Mouse (Mus musculus) olfactory bulb, adult 2 months (tissue): Measurements from ENCODE around the gene Abtb1. TPM values are rescaled to one million over a fixed set of nuclear protein-coding genes. Genes with fewer than 3 reads are reported as not detected.

ENCODE experiments used
- H3K27ac ChIP-seq: fragments of 200-500 bp; 2 replicates; pipeline ENCODE4 v1.5.1; 2012; ENCODE audit warnings: low read depth, low read length; ENCODE audit not compliant: insufficient read depth
- H3K4me1 ChIP-seq: fragments of 200-500 bp; 2 replicates; pipeline ENCODE4 v1.6.1; 2012; ENCODE audit warnings: low read length; ENCODE audit not compliant: control insufficient read depth, insufficient read depth
- H3K4me3 ChIP-seq: fragments of 200-500 bp; 2 replicates; pipeline ENCODE4 v1.5.1; 2012; ENCODE audit warnings: mild to moderate bottlenecking, low read depth, low read length, moderate library complexity; ENCODE audit not compliant: insufficient read depth
- CTCF ChIP-seq: fragments of 200-500 bp; IDR thresholded peaks from 2 replicates; pipeline ENCODE4 v1.5.1; 2012; ENCODE audit warnings: low read depth, mild to moderate bottlenecking, low read length, moderate library complexity; ENCODE audit not compliant: insufficient read depth
- POLR2A ChIP-seq: fragments of 200-500 bp; IDR thresholded peaks from 2 replicates; pipeline ENCODE4 v1.6.1; 2012; ENCODE audit warnings: mild to moderate bottlenecking, low read depth, low read length, moderate library complexity; ENCODE audit not compliant: insufficient read depth
- WGBS: fragments of 180-500 bp; shearing (Covaris S2); methylation state at CpG from one replicate; pipeline ENCODE4 v1.1.7; 2018; 5-methylcytosine and 5-hydroxymethylcytosine counted together
- polyA plus RNA-seq: library from polyadenylated mRNA; stranded (reverse); fragments of >200 nt; gene quantifications from 2 replicates; pipeline ENCODE4 v1.2.4, GENCODE M21; 2012; ENCODE audit warnings: low replicate concordance; ENCODE audit not compliant: missing spikeins, insufficient read depth, insufficient read length

The Abtb1 gene
- polyA plus RNA-seq, 1 experiment, result not detected

GRCm38 (mm10) chr6:88826965-88827364 lies 14.8 kb downstream of the Abtb1 start:
- WGBS, result 71% methylated on average over 3 of the region's 3 CpGs
- Histone ChIP-seq H3K4me3 (no peak overlapping the region), H3K27ac (peak overlapping the region; percentile 18; the same call in 1 of the 2 replicates), H3K4me1 (peaks cover 25% of the 10 kb centered on the region)
- TF ChIP-seq CTCF, result no peak
- TF ChIP-seq POLR2A, result no peak

- Histone ChIP-seq H3K27ac (no peak overlapping the region), H3K4me3 (no peak overlapping the region), H3K4me1 (peaks cover 29% of the 10 kb centered on the region)
- 36% methylated on average over 6 of the region's 6 CpGs for WGBS
- TF ChIP-seq POLR2A, result no peak
- TF ChIP-seq CTCF, result no peak
These were observed 15.2 kb downstream of the Abtb1 start for GRCm38 (mm10) chr6:88826545-88826944.

- 63% methylated on average over 3 of the region's 3 CpGs for WGBS
- no peak overlapping the region for H3K27ac ChIP-seq
- H3K4me1 ChIP-seq, result peaks cover 30% of the 10 kb centered on the region
- no peak overlapping the region for H3K4me3 ChIP-seq
- TF ChIP-seq POLR2A, result no peak
- no peak for TF ChIP-seq CTCF
These were observed 15.7 kb downstream of the Abtb1 start for GRCm38 (mm10) chr6:88826088-88826487.

GRCm38 (mm10) chr6:88824183-88824582 lies 17.6 kb downstream of the Abtb1 start:
- no peak overlapping the region for H3K4me3 ChIP-seq
- TF ChIP-seq POLR2A, result no peak
- TF ChIP-seq CTCF, result no peak
- peaks cover 33% of the 10 kb centered on the region for H3K4me1 ChIP-seq
- no peak overlapping the region for H3K27ac ChIP-seq
- 75% methylated on average over 7 of the region's 7 CpGs for WGBS

GRCm38 (mm10) chr6:88821901-88822300 lies 19.9 kb downstream of the Abtb1 start:
- H3K27ac ChIP-seq, result no peak overlapping the region
- peaks cover 19% of the 10 kb centered on the region for H3K4me1 ChIP-seq
- no peak overlapping the region for H3K4me3 ChIP-seq
- TF ChIP-seq CTCF (no peak), POLR2A (no peak)
- WGBS, result 56% methylated on average over 11 of the region's 11 CpGs

- 93% methylated on average over 6 of the region's 6 CpGs for WGBS
- H3K27ac ChIP-seq, result no peak overlapping the region
- no peak overlapping the region for H3K4me3 ChIP-seq
- H3K4me1 ChIP-seq, result peaks cover 16% of the 10 kb centered on the region
- no peak for TF ChIP-seq POLR2A
- no peak for TF ChIP-seq CTCF
These were observed 20.5 kb downstream of the Abtb1 start for GRCm38 (mm10) chr6:88821294-88821693.

- TF ChIP-seq CTCF (no peak), POLR2A (no peak)
- WGBS, result 69% methylated on average over 3 of the region's 3 CpGs
- Histone ChIP-seq H3K4me1 (peaks cover 20% of the 10 kb centered on the region), H3K4me3 (no peak overlapping the region), H3K27ac (no peak overlapping the region)
These were observed 20.9 kb downstream of the Abtb1 start for GRCm38 (mm10) chr6:88820853-88821252.

- TF ChIP-seq CTCF (no peak), POLR2A (no peak)
- WGBS, result 58% methylated on average over 3 of the region's 3 CpGs
- Histone ChIP-seq H3K4me3 (no peak overlapping the region), H3K27ac (no peak overlapping the region), H3K4me1 (peaks cover 32% of the 10 kb centered on the region)
These were observed 24.9 kb downstream of the Abtb1 start for GRCm38 (mm10) chr6:88816913-88817312.

- Histone ChIP-seq H3K4me3 (no peak overlapping the region), H3K4me1 (peaks cover 38% of the 10 kb centered on the region), H3K27ac (no peak overlapping the region)
- TF ChIP-seq POLR2A, result no peak
- WGBS, result 87% methylated on average over 3 of the region's 3 CpGs
These were observed 26.3 kb downstream of the Abtb1 start for GRCm38 (mm10) chr6:88815489-88815888.

GRCm38 (mm10) chr6:88815036-88815435 lies 26.7 kb downstream of the Abtb1 start:
- Histone ChIP-seq H3K27ac (no peak overlapping the region), H3K4me3 (no peak overlapping the region), H3K4me1 (peaks cover 42% of the 10 kb centered on the region)
- WGBS, result 61% methylated on average over 3 of the region's 3 CpGs
- TF ChIP-seq CTCF (no peak), POLR2A (no peak)
